Comparison of ENCODE assay signal across 12 mouse cellular contexts in the genomic region with DNA sequence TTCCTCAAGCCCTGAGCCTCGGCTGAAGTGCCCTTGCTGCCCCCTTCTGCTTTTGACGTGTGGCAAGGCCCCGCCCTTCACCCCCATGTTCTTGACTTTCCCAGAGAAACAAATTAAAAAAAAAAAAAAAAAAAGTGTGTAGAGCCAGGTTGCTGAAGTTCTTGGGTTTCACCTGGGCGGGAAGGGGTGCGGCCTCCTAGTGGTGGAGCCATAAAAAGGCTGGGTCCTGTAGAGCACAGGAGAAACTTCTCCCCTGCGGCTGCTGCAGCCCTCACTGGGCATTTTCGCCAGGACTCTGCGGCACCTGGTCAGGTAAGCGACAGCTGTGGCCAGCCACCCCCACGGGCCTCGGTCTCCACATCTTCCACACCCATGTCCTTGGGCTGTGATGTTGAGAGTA. TPM values are rescaled to one million over a fixed set of nuclear protein-coding genes. Genes with fewer than 3 reads are reported as not detected.
DNase-seq lines count a peak whose midpoint lies in the region; ATAC-seq and TF ChIP-seq lines count a peak whose summit lies in the region.
"Had no signal": no experiment of that assay in that cellular context is flagged by ENCODE, and none has a peak within 500 bp of the region (broad histone marks: within the 10 kb centered on the region; RNA-seq: fewer than 3 reads in every experiment).

A gene (plus strand): TSS at position 208 of the 400 bp plus-strand sequence.

- H3K4me3 ChIP-seq in heart, adult 2 months = no peak within 1 kb of the TSS
- H3K4me3 ChIP-seq in CH12.LX (replicated peaks in 1 of 3; ENCODE audit: low read depth in 2 of 3, low read length in 2 of 3, poor library complexity in 1 of 3) = no peak within 1 kb of the TSS
- H3K4me3 ChIP-seq in intestine, embryonic 16.5 days (ENCODE audit: low read length) = peak within 1 kb of the TSS; percentile 46
- H3K4me3 ChIP-seq: heart, embryonic 12.5 days; neural tube, embryonic 12.5 days had no signal

- in situ Hi-C loops in CH12.LX (cut with MboI; ENCODE audit: low pct_ligation_motif_present, low pct_unique_long_range_greater_than_20kb, low sequenced_read_pairs) = no loop called here

- H3K27ac ChIP-seq in heart, adult 2 months = no peak within 1 kb of the TSS
- H3K27ac ChIP-seq in CH12.LX (ENCODE audit: insufficient read depth, low read depth) = no peak within 1 kb of the TSS
- H3K27ac ChIP-seq in intestine, embryonic 16.5 days (ENCODE audit: low read length) = peak within 1 kb of the TSS; percentile 92
- H3K27ac ChIP-seq: neural tube, embryonic 12.5 days had no signal

- intact Hi-C loops in heart, adult 2 months (cut with DNase I) = no loop called here
- intact Hi-C loops in left cerebral cortex, postnatal 14 days (cut with DNase I) = no loop called here

- TF ChIP-seq RAD21 in CH12.LX (IDR thresholded peaks at IDR 0.05; ENCODE audit: low read depth, low read length) = no peak

- no peaks in the 10 kb centered on the region for H3K79me2 ChIP-seq in heart, adult 2 months (replicated peaks; ENCODE audit: control insufficient read depth, insufficient read depth, low read length)
- H3K79me2 ChIP-seq in CH12.LX (replicated peaks; ENCODE audit: control insufficient read depth, extremely low read depth, insufficient read depth, poor library complexity, severe bottlenecking) = no peaks in the 10 kb centered on the region

- TF ChIP-seq POLR2A in heart, adult 2 months (IDR thresholded peaks at IDR 0.05; ENCODE audit: insufficient read depth, low read depth, low read length) = no peak
- no peak for TF ChIP-seq POLR2A in CH12.LX (IDR thresholded peaks at IDR 0.05; ENCODE audit: low read depth, low read length)

- H3K9ac ChIP-seq in heart, adult 2 months (ENCODE audit: low read depth, low read length) = no peak within 1 kb of the TSS
- H3K9ac ChIP-seq in CH12.LX (ENCODE audit: insufficient read depth, low read depth) = no peak within 1 kb of the TSS
- peak within 1 kb of the TSS; percentile 72 for H3K9ac ChIP-seq in intestine, embryonic 16.5 days (ENCODE audit: low read depth, low read length)

- H3K36me3 ChIP-seq in heart, adult 2 months (ENCODE audit: control insufficient read depth, insufficient read depth, low read length) = no peaks in the 10 kb centered on the region
- H3K36me3 ChIP-seq in CH12.LX (replicated peaks in 1 of 2; ENCODE audit: control insufficient read depth in 1 of 2, insufficient read depth in 1 of 2, low read length in 1 of 2) = no peaks in the 10 kb centered on the region
- H3K36me3 ChIP-seq in intestine, embryonic 16.5 days (ENCODE audit: control insufficient read depth, insufficient read depth, low read length) = no peaks in the 10 kb centered on the region

- H3K27me3 ChIP-seq in heart, adult 2 months (ENCODE audit: control insufficient read depth, insufficient read depth, low read length) = no peaks in the 10 kb centered on the region
- peaks cover 62% of the 10 kb centered on the region for H3K27me3 ChIP-seq in CH12.LX (replicated peaks)
- no peaks in the 10 kb centered on the region for H3K27me3 ChIP-seq in intestine, embryonic 16.5 days (replicated peaks; ENCODE audit: control insufficient read depth, insufficient read depth, low read length)
- H3K27me3 ChIP-seq: heart, embryonic 12.5 days; neural tube, embryonic 12.5 days had no signal

- H3K9me3 ChIP-seq in CH12.LX (replicated peaks; ENCODE audit: low read length) = peaks cover 3% of the 10 kb centered on the region
- no peaks in the 10 kb centered on the region for H3K9me3 ChIP-seq in intestine, embryonic 16.5 days (ENCODE audit: control insufficient read depth, low read length)
- H3K9me3 ChIP-seq: heart, embryonic 12.5 days; neural tube, embryonic 12.5 days had no signal

- WGBS in heart, adult 2 months = 81% methylated on average over 11 of the region's 11 CpGs
- WGBS in intestine, embryonic 16.5 days = 52% methylated on average over 11 of the region's 11 CpGs

- 0 out of 2 replicates have a peak, but pooled peaks have one; percentile 11 for TF ChIP-seq CTCF in heart, adult 2 months (IDR thresholded peaks at IDR 0.05)
- peak in 1 of 2 experiments; percentile 18; a peak in 2 of 4 replicates for TF ChIP-seq CTCF in CH12.LX (conservative IDR thresholded peaks at IDR 0.05 in 1 of 2, IDR thresholded peaks at IDR 0.05 in 1 of 2; ENCODE audit: low read depth in 2 of 2, low read length in 2 of 2)

- peaks cover 5% of the 10 kb centered on the region for H3K4me1 ChIP-seq in heart, adult 2 months (ENCODE audit: control insufficient read depth, insufficient read depth, low read length)
- H3K4me1 ChIP-seq in CH12.LX (ENCODE audit: control insufficient read depth in 1 of 2, insufficient read depth in 2 of 2) = peaks cover 2 to 5% of the 10 kb centered on the region in 2 experiments; a peak in 2 of 4 replicates
- H3K4me1 ChIP-seq in intestine, embryonic 16.5 days (ENCODE audit: control insufficient read depth, insufficient read depth, low read length) = peaks cover 28% of the 10 kb centered on the region

- no peak for TF ChIP-seq EP300 in heart, adult 2 months (IDR thresholded peaks at IDR 0.05; ENCODE audit: insufficient read depth, low read depth, low read length)
- no peak for TF ChIP-seq EP300 in CH12.LX (IDR thresholded peaks at IDR 0.05; ENCODE audit: low read length)

- dilution Hi-C loops in CH12.LX (cut with MboI; ENCODE audit: extremely low pct_ligation_motif_present, extremely low pct_unique_long_range_greater_than_20kb, low sequenced_read_pairs) = no loop called here

- no peak for DNase-seq in heart, adult 2 months
- no peak for DNase-seq in heart, adult 8-10 months (ENCODE audit: low spot score)
- DNase-seq in CH12.LX (ENCODE audit: extremely low read depth) = no peak
- peak; percentile 72 to 73 for DNase-seq in kidney, postnatal 36 days
- no peak for DNase-seq in spleen, postnatal 10 days (ENCODE audit: low spot score in 2 of 2)
- DNase-seq in left cerebral cortex, postnatal 14 days (ENCODE audit: low spot score in 2 of 2) = no peak
- DNase-seq in gastrocnemius, adult 18-20 months (ENCODE audit: low spot score) = no peak
- DNase-seq: adrenal gland, postnatal 14 days; cerebellum, adult 9-10 months had no signal

- no peak; the same call in 1 of the 2 replicates for ATAC-seq in intestine, embryonic 16.5 days

- no peak within 1 kb of the TSS for H3K4me2 ChIP-seq in CH12.LX (ENCODE audit: insufficient read depth, low read depth, poor library complexity, severe bottlenecking)
- peak within 1 kb of the TSS; percentile 51 for H3K4me2 ChIP-seq in intestine, embryonic 16.5 days (ENCODE audit: low read depth, low read length)
- H3K4me2 ChIP-seq: heart, embryonic 12.5 days had no signal

TF ChIP-seq in CH12.LX, 34 proteins besides CTCF, POLR2A, EP300 and RAD21:
- TF ChIP-seq ZNF384 (IDR thresholded peaks at IDR 0.05; ENCODE audit: low read depth, low read length) = 0 out of 2 replicates have a peak, but pooled peaks have one; percentile 13
- no peak for TF ChIP-seq HCFC1 (IDR thresholded peaks at IDR 0.05; ENCODE audit: low read depth, low read length)
- TF ChIP-seq IRF4 (IDR thresholded peaks at IDR 0.05; ENCODE audit: low read depth, low read length) = no peak

RNA-seq across cellular contexts. Expression of the gene that starts here (rescaled TPM):
- total RNA-seq in heart, adult 2 months (2021) = under 1 TPM; 0.50 to 0.52 TPM
- 0.26 and 0.82 TPM in 2 replicates for polyA plus RNA-seq in heart, adult 2 months (2012; rRNA removed)
- total RNA-seq in heart, adult 8-10 months (2022) = under 1 TPM in 3 of 4 experiments, not detected in 1; 0.31 to 0.75 (median 0.60) TPM
- total RNA-seq in CH12.LX (2012; rRNA removed) (not detected in 2 replicates), CH12.LX (2014; rRNA removed) (not detected in 2 replicates)
- polyA plus RNA-seq in CH12.LX (2012; ENCODE audit: insufficient read length, low read depth) = not detected in 2 replicates
- polyA plus RNA-seq in intestine, embryonic 16.5 days (2015; fragmentation: Nextera tagmentation; extraction: Ambion mirVana) = 204 and 210 TPM in 2 replicates
- under 1 TPM; 0.59 to 0.72 TPM for total RNA-seq in left cerebral cortex, postnatal 14 days (2021)
- total RNA-seq in gastrocnemius, adult 18-20 months (2021) = under 1 TPM in 1 of 2 experiments, not detected in 1; 0.40 TPM

Comparison
In these comparisons a context has a peak if more than half of its experiments do, and no peak if none do; other contexts are left out.
1. RNA of the gene that starts here (polyA plus RNA-seq): 204 to 210 TPM in intestine, embryonic 16.5 days; 0.26 to 0.82 TPM in heart, adult 2 months and not detected in CH12.LX; every median in the first group is over 100 times any median in the second.
2. DNase-seq: peak in kidney, postnatal 36 days (2 of 2); none in heart, adult 2 months (0 of 2), heart, adult 8-10 months (single experiment), CH12.LX (single experiment), spleen, postnatal 10 days (0 of 2), left cerebral cortex, postnatal 14 days (0 of 2) and gastrocnemius, adult 18-20 months (single experiment).